Mouse (Mus musculus) cortical plate, adult 2 months (tissue): ENCODE data around the gene Zmym6.

Experiments used
- CTCF ChIP-seq: fragments of 200-500 bp; IDR thresholded peaks from 2 replicates; pipeline ENCODE4 v1.5.1; 2011; ENCODE audit warnings: mild to moderate bottlenecking, control low read depth, low read length; ENCODE audit not compliant: insufficient read depth; ENCODE audit errors: extremely low read depth
- POLR2A ChIP-seq: fragments of 200-500 bp; IDR thresholded peaks from 2 replicates; pipeline ENCODE4 v1.6.1; 2011; ENCODE audit warnings: mild to moderate bottlenecking, low read length, control low read depth; ENCODE audit not compliant: insufficient read depth; ENCODE audit errors: extremely low read depth

DNA sequence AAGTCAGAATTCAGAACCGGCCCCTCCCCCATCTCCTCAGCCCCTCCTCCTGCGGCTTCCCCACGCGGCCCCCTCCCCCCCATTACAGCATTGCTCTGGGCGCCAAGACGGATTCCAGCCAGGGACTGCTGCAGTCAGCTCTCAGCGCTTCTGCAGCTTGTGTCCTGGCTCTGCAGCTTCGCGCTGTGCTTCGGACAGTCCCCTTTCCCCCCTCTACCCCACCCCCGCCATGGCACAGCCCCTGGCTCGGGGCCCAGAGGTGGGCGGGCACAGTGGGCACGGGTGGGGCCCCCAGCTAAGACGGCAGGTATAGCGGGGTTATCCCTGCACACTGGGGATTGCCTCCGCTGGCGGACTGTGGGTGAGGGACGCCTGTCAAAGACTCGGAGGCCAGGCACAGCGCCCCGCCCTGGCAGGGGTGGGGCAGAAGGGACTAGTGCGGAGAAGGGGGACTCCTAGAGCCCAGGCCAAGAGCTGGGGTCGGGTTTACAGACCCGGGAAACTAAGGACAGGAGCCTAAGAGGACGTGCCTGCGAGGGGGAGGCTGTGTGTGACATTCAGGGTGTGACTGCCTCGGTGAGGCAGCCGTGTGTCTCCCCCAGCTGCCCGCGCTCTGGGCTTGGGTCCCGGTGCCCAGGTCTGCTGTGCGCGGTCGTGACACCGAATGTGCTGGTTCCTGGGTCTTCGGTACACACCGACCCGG, 91.2 kb downstream of the Zmym6 start:
- TF ChIP-seq POLR2A (peak; percentile 45; the same call in 1 of the 2 replicates), CTCF (no peak)
